Mouse (Mus musculus) forebrain, embryonic 12.5 days (tissue): Measurements from ENCODE around the gene Rbp7. TPM values are rescaled to one million over a fixed set of nuclear protein-coding genes. Genes with fewer than 3 reads are reported as not detected.

ENCODE experiments used
- ATAC-seq: fragments of 200-750 bp; cut with Nextera tagmentation; 2 replicates; pipeline ENCODE4 v1.8.0; 2017; ENCODE audit warnings: moderate TSS enrichment; ENCODE audit not compliant: low FRiP score
- H3K27ac ChIP-seq: fragments of 300-500 bp; sonication (generic); 2 replicates; pipeline ENCODE4 v1.5.1; 2016; ENCODE audit warnings: mild to moderate bottlenecking
- H3K27me3 ChIP-seq: fragments of 300-500 bp; sonication (generic); 2 replicates; pipeline ENCODE4 v1.6.1; 2016; ENCODE audit warnings: mild to moderate bottlenecking
- H3K36me3 ChIP-seq: fragments of 300-500 bp; sonication (generic); replicated peaks from 2 replicates; pipeline ENCODE4 v1.6.1; 2016; ENCODE audit warnings: mild to moderate bottlenecking
- H3K4me1 ChIP-seq: fragments of 300-500 bp; sonication (generic); 2 replicates; pipeline ENCODE4 v1.6.1; 2016
- H3K4me2 ChIP-seq: fragments of 300-500 bp; sonication (generic); 2 replicates; pipeline ENCODE4 v1.6.1; 2016; ENCODE audit warnings: mild to moderate bottlenecking, moderate library complexity
- H3K4me3 ChIP-seq: fragments of 300-500 bp; sonication (generic); replicated peaks from 2 replicates; pipeline ENCODE4 v1.5.1; 2016; ENCODE audit warnings: mild to moderate bottlenecking
- H3K9ac ChIP-seq: fragments of 300-500 bp; sonication (generic); 2 replicates; pipeline ENCODE4 v1.6.1; 2016; ENCODE audit warnings: mild to moderate bottlenecking
- H3K9me3 ChIP-seq: fragments of 300-500 bp; sonication (generic); 2 replicates; pipeline ENCODE4 v1.6.1; 2016
- WGBS: fragments of 180-500 bp; shearing (Covaris S2); methylation state at CpG from one replicate; pipeline ENCODE4 v1.1.7; 2016; 5-methylcytosine and 5-hydroxymethylcytosine counted together
- polyA plus RNA-seq: library from polyadenylated mRNA; unstranded; fragments of >200 nt; fragmentation: Nextera tagmentation; extraction: Ambion mirVana; gene quantifications from 2 replicates; pipeline ENCODE4 v1.2.1, GENCODE M21; 2016

Gene Rbp7
- polyA plus RNA-seq: not detected in 2 replicates

- Histone ChIP-seq H3K36me3 (no peaks in the 10 kb centered on the region), H3K4me3 (no peak within 1 kb of the TSS), H3K4me2 (no peak within 1 kb of the TSS), H3K9ac (0 out of 2 replicates have a peak within 1 kb of the TSS, but pooled peaks have one; percentile 7), H3K9me3 (no peaks in the 10 kb centered on the region), H3K27ac (no peak within 1 kb of the TSS), H3K27me3 (no peaks in the 10 kb centered on the region), H3K4me1 (no peaks in the 10 kb centered on the region)
- WGBS: 57% methylated on average over 8 of the region's 8 CpGs
- ATAC-seq: no peak
These were observed at the start of gene Rbp7 for GRCm38 (mm10) chr4:149454879-149455278. TSS of gene Rbp7 (minus strand) at chr4:149454978.

GRCm38 (mm10) chr4:149504363-149504762 is 49.6 kb upstream of the Rbp7 start:
- H3K9ac ChIP-seq: no peak overlapping the region
- H3K27me3 ChIP-seq: no peaks in the 10 kb centered on the region
- ATAC-seq: no peak; the same call in 1 of the 2 replicates
- no peak overlapping the region for H3K4me3 ChIP-seq
- H3K36me3 ChIP-seq: peaks cover 28% of the 10 kb centered on the region
- H3K4me1 ChIP-seq: peaks cover 14% of the 10 kb centered on the region
- WGBS: 58% methylated on average over 5 of the region's 5 CpGs
- H3K9me3 ChIP-seq: no peaks in the 10 kb centered on the region
- peak overlapping the region; percentile 77 for H3K27ac ChIP-seq
- no peak overlapping the region for H3K4me2 ChIP-seq

- no peak overlapping the region for H3K9ac ChIP-seq
- H3K4me3 ChIP-seq: no peak overlapping the region
- no peak overlapping the region for H3K27ac ChIP-seq
- H3K4me2 ChIP-seq: no peak overlapping the region
- 77% methylated on average over 5 of the region's 5 CpGs for WGBS
- peaks cover 24% of the 10 kb centered on the region for H3K4me1 ChIP-seq
- no peaks in the 10 kb centered on the region for H3K9me3 ChIP-seq
- no peak for ATAC-seq
- no peaks in the 10 kb centered on the region; the same call in 1 of the 2 replicates for H3K27me3 ChIP-seq
- H3K36me3 ChIP-seq: peaks cover 58% of the 10 kb centered on the region
These were observed 45.0 kb upstream of the Rbp7 start for GRCm38 (mm10) chr4:149499790-149500189.

- Histone ChIP-seq H3K4me3 (no peak overlapping the region), H3K27me3 (no peaks in the 10 kb centered on the region; the same call in 1 of the 2 replicates), H3K9me3 (no peaks in the 10 kb centered on the region), H3K36me3 (peaks cover 67% of the 10 kb centered on the region), H3K4me1 (peaks cover 19% of the 10 kb centered on the region), H3K27ac (no peak overlapping the region), H3K9ac (no peak overlapping the region), H3K4me2 (no peak overlapping the region)
- ATAC-seq: no peak
- whole genome bisulfite sequencing: 76% methylated on average over 8 of the region's 8 CpGs
These were observed 44.1 kb upstream of the Rbp7 start for GRCm38 (mm10) chr4:149498901-149499300.

GRCm38 (mm10) chr4:149496612-149497011 is 41.8 kb upstream of the Rbp7 start:
- Histone ChIP-seq H3K27me3 (no peaks in the 10 kb centered on the region; the same call in 1 of the 2 replicates), H3K4me3 (no peak overlapping the region), H3K27ac (peak overlapping the region; percentile 65), H3K4me1 (peaks cover 19% of the 10 kb centered on the region), H3K9ac (no peak overlapping the region), H3K36me3 (peaks cover 72% of the 10 kb centered on the region), H3K4me2 (peak overlapping the region; percentile 17; the same call in 1 of the 2 replicates), H3K9me3 (no peaks in the 10 kb centered on the region)
- WGBS: 4% methylated on average over 2 of the region's 2 CpGs
- peak; percentile 65 for ATAC-seq

GRCm38 (mm10) chr4:149491151-149491550 is 36.4 kb upstream of the Rbp7 start:
- 98% methylated on average over 3 of the region's 3 CpGs for WGBS
- Histone ChIP-seq H3K9ac (no peak overlapping the region), H3K4me1 (peaks cover 16% of the 10 kb centered on the region), H3K36me3 (peaks cover 81% of the 10 kb centered on the region), H3K9me3 (no peaks in the 10 kb centered on the region), H3K27ac (no peak overlapping the region), H3K4me3 (no peak overlapping the region), H3K4me2 (no peak overlapping the region), H3K27me3 (no peaks in the 10 kb centered on the region)
- no peak for ATAC-seq

GRCm38 (mm10) chr4:149489415-149490240 is 34.9 kb upstream of the Rbp7 start:
- Histone ChIP-seq H3K36me3 (peaks cover 69% of the 10 kb centered on the region), H3K27me3 (no peaks in the 10 kb centered on the region), H3K9me3 (no peaks in the 10 kb centered on the region), H3K4me2 (no peak overlapping the region), H3K4me1 (peaks cover 16% of the 10 kb centered on the region), H3K9ac (no peak overlapping the region), H3K4me3 (no peak overlapping the region), H3K27ac (no peak overlapping the region)
- WGBS: 94% methylated on average over 14 of the region's 14 CpGs
- no peak for ATAC-seq

- peaks cover 51% of the 10 kb centered on the region for H3K36me3 ChIP-seq
- H3K4me2 ChIP-seq: no peak overlapping the region
- no peaks in the 10 kb centered on the region for H3K27me3 ChIP-seq
- H3K9me3 ChIP-seq: no peaks in the 10 kb centered on the region
- H3K4me1 ChIP-seq: peaks cover 24% of the 10 kb centered on the region
- no peak for ATAC-seq
- H3K27ac ChIP-seq: no peak overlapping the region
- no peak overlapping the region for H3K9ac ChIP-seq
- H3K4me3 ChIP-seq: no peak overlapping the region
- 93% methylated on average over 12 of the region's 12 CpGs for WGBS
These were observed 33.0 kb upstream of the Rbp7 start for GRCm38 (mm10) chr4:149487729-149488128.

- peak; percentile 2; the same call in 1 of the 2 replicates for ATAC-seq
- Histone ChIP-seq H3K27me3 (no peaks in the 10 kb centered on the region), H3K4me3 (peak overlapping the region; percentile 69), H3K4me2 (peak overlapping the region; percentile 64), H3K9ac (peak overlapping the region; percentile 76), H3K36me3 (peaks cover 38% of the 10 kb centered on the region), H3K27ac (peak overlapping the region; percentile 85), H3K9me3 (no peaks in the 10 kb centered on the region), H3K4me1 (peaks cover 24% of the 10 kb centered on the region)
- WGBS: 1% methylated on average over 10 of the region's 10 CpGs
These were observed 31.0 kb upstream of the Rbp7 start for GRCm38 (mm10) chr4:149485825-149486206.

- H3K36me3 ChIP-seq: peaks cover 35% of the 10 kb centered on the region
- peak within 1 kb of the TSS; percentile 69 for H3K4me3 ChIP-seq
- H3K9me3 ChIP-seq: no peaks in the 10 kb centered on the region
- peak within 1 kb of the TSS; percentile 64 for H3K4me2 ChIP-seq
- peak; percentile 98 for ATAC-seq
- under 1% methylated on average over 60 of the region's 60 CpGs for WGBS
- peak within 1 kb of the TSS; percentile 76 for H3K9ac ChIP-seq
- H3K27me3 ChIP-seq: no peaks in the 10 kb centered on the region
- H3K4me1 ChIP-seq: peaks cover 24% of the 10 kb centered on the region
- peak within 1 kb of the TSS; percentile 85 for H3K27ac ChIP-seq
These were observed 30.5 kb upstream of the Rbp7 start, which contains the start of the genes Nmnat1 and Lzic for GRCm38 (mm10) chr4:149485053-149485824. TSS of gene Nmnat1 (minus strand) at chr4:149485202. TSS of gene Lzic (plus strand) at chr4:149485229.

GRCm38 (mm10) chr4:149484566-149484965 is 29.8 kb upstream of the Rbp7 start:
- WGBS: 51% methylated on average over 3 of the region's 3 CpGs
- peaks cover 24% of the 10 kb centered on the region for H3K4me1 ChIP-seq
- peak; percentile 23; the same call in 1 of the 2 replicates for ATAC-seq

GRCm38 (mm10) chr4:149477078-149477477 is 22.3 kb upstream of the Rbp7 start, which contains the start of gene Tmem274:
TSS of gene Tmem274 (plus strand) at chr4:149477378.
- WGBS: 87% methylated on average over 11 of the region's 11 CpGs
- no peak within 1 kb of the TSS for H3K4me2 ChIP-seq
- H3K4me1 ChIP-seq: no peaks in the 10 kb centered on the region
- no peaks in the 10 kb centered on the region for H3K9me3 ChIP-seq
- no peak within 1 kb of the TSS for H3K4me3 ChIP-seq
- no peaks in the 10 kb centered on the region for H3K27me3 ChIP-seq
- peaks cover 19% of the 10 kb centered on the region for H3K36me3 ChIP-seq
- no peak for ATAC-seq
- no peak within 1 kb of the TSS for H3K27ac ChIP-seq
- H3K9ac ChIP-seq: no peak within 1 kb of the TSS

More at GRCm38 (mm10) chr4:149484566-149484965, 29.8 kb upstream of the Rbp7 start:
- peak overlapping the region; percentile 64 for H3K4me2 ChIP-seq
- H3K36me3 ChIP-seq: peaks cover 28% of the 10 kb centered on the region
- H3K4me3 ChIP-seq: peak overlapping the region; percentile 69
- peak overlapping the region; percentile 76 for H3K9ac ChIP-seq
- no peaks in the 10 kb centered on the region for H3K27me3 ChIP-seq
- peak overlapping the region; percentile 85 for H3K27ac ChIP-seq
- H3K9me3 ChIP-seq: no peaks in the 10 kb centered on the region
